Mouse (Mus musculus) cerebellum, adult 2 months (tissue): ENCODE data around the gene Uqcc1.

ENCODE experiments used
- CTCF ChIP-seq: fragments of 200-500 bp; IDR thresholded peaks from 2 replicates; pipeline ENCODE4 v1.5.1; 2011; ENCODE audit warnings: low read depth, mild to moderate bottlenecking, control low read depth, low read length, moderate library complexity, borderline replicate concordance; ENCODE audit not compliant: insufficient read depth
- POLR2A ChIP-seq: fragments of 200-500 bp; IDR thresholded peaks from 2 replicates; pipeline ENCODE4 v1.6.1; 2011; ENCODE audit warnings: low read length, control low read depth, borderline replicate concordance; ENCODE audit not compliant: insufficient read depth

DNA sequence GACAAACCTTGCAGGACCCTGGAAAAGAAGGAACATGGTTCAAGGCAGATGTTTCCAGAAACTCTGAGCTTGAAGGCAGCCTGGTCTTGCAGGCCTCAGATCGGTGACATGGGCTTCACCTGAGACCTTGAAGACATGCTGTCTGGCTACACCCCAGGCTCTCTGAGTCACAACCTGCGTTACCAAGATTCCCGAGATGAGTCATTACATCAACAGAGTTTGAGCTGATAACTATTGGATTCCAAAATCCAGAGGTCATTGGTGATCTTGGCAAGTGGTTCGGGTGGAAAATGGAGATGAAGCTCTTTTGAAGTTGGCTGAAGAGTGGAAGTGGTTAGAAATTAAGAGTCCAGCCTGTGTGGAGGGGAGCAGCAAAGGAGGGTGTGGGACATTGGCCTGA, 120.5 kb downstream of the Uqcc1 start:
- TF ChIP-seq CTCF: no peak
- no peak for TF ChIP-seq POLR2A
